Mouse (Mus musculus) midbrain, embryonic 15.5 days (tissue): ENCODE data around the gene Glp1r. TPM values are rescaled to one million over a fixed set of nuclear protein-coding genes. Genes with fewer than 3 reads are reported as not detected.

Experiments used
- ATAC-seq: fragments of 200-750 bp; cut with Nextera tagmentation; replicated peaks from 2 replicates; pipeline ENCODE4 v1.8.0; 2017; ENCODE audit warnings: moderate TSS enrichment
- H3K27ac ChIP-seq: fragments of 300-500 bp; sonication (generic); 2 replicates; pipeline ENCODE4 v1.5.1; 2015; ENCODE audit warnings: mild to moderate bottlenecking, inconsistent platforms
- H3K27me3 ChIP-seq: fragments of 300-500 bp; sonication (generic); replicated peaks from 2 replicates; pipeline ENCODE4 v1.6.1; 2015; ENCODE audit warnings: inconsistent platforms
- H3K36me3 ChIP-seq: fragments of 300-500 bp; sonication (generic); replicated peaks from 2 replicates; pipeline ENCODE4 v1.6.1; 2015; ENCODE audit warnings: inconsistent platforms
- H3K4me1 ChIP-seq: fragments of 300-500 bp; sonication (generic); 2 replicates; pipeline ENCODE4 v1.6.1; 2015; ENCODE audit warnings: inconsistent platforms
- H3K4me2 ChIP-seq: fragments of 300-500 bp; sonication (generic); 2 replicates; pipeline ENCODE4 v1.6.1; 2015; ENCODE audit warnings: inconsistent platforms, mild to moderate bottlenecking, moderate library complexity
- H3K4me3 ChIP-seq: fragments of 300-500 bp; sonication (generic); 2 replicates; pipeline ENCODE4 v1.5.1; 2015; ENCODE audit warnings: mild to moderate bottlenecking, inconsistent platforms
- H3K9ac ChIP-seq: fragments of 300-500 bp; sonication (generic); 2 replicates; pipeline ENCODE4 v1.6.1; 2015; ENCODE audit warnings: mild to moderate bottlenecking, inconsistent platforms
- H3K9me3 ChIP-seq: fragments of 300-500 bp; sonication (generic); 2 replicates; pipeline ENCODE4 v1.6.1; 2016; ENCODE audit warnings: inconsistent platforms
- WGBS: fragments of 180-500 bp; shearing (Covaris S2); methylation state at CpG from one replicate; pipeline ENCODE4 v1.1.7; 2015; ENCODE audit warnings: mixed read lengths; 5-methylcytosine and 5-hydroxymethylcytosine counted together
- microRNA-seq: library from miRNA; unstranded; fragments of <30 nt; microRNA quantifications from one replicate; pipeline ENCODE4, GENCODE M21; 2016
- polyA plus RNA-seq: library from polyadenylated mRNA; unstranded; fragments of >200 nt; fragmentation: Nextera tagmentation; extraction: Ambion mirVana; gene quantifications from 2 replicates; pipeline ENCODE4 v1.2.1, GENCODE M21; 2015

Glp1r gene
- polyA plus RNA-seq, 1 experiment from 2014 or later = 0.71 TPM

GRCm38 (mm10) chr17:30977290-30977689 lies 75.7 kb downstream of the Glp1r start:
- no peak overlapping the region for H3K9ac ChIP-seq
- no peaks in the 10 kb centered on the region for H3K36me3 ChIP-seq
- H3K4me2 ChIP-seq = no peak overlapping the region
- no peaks in the 10 kb centered on the region for H3K27me3 ChIP-seq
- ATAC-seq = no peak
- no peak overlapping the region for H3K4me3 ChIP-seq
- WGBS = 50% methylated on average over 2 of the region's 2 CpGs
- H3K27ac ChIP-seq = no peak overlapping the region
- H3K4me1 ChIP-seq = no peaks in the 10 kb centered on the region
- no peaks in the 10 kb centered on the region for H3K9me3 ChIP-seq

- Histone ChIP-seq H3K36me3 (no peaks in the 10 kb centered on the region), H3K4me3 (no peak overlapping the region), H3K9ac (no peak overlapping the region), H3K9me3 (no peaks in the 10 kb centered on the region), H3K4me1 (no peaks in the 10 kb centered on the region), H3K27ac (no peak overlapping the region), H3K4me2 (no peak overlapping the region), H3K27me3 (no peaks in the 10 kb centered on the region)
- 83% methylated on average over 10 of the region's 10 CpGs for WGBS
- ATAC-seq = no peak
Measured at GRCm38 (mm10) chr17:30978556-30978955, 76.9 kb downstream of the Glp1r start.

- no peaks in the 10 kb centered on the region for H3K4me1 ChIP-seq
- 82% methylated on average over 4 of the region's 4 CpGs for WGBS
- no peak overlapping the region for H3K4me2 ChIP-seq
- no peak overlapping the region for H3K9ac ChIP-seq
- no peaks in the 10 kb centered on the region for H3K27me3 ChIP-seq
- no peak overlapping the region for H3K27ac ChIP-seq
- H3K36me3 ChIP-seq = no peaks in the 10 kb centered on the region
- no peaks in the 10 kb centered on the region for H3K9me3 ChIP-seq
- no peak overlapping the region for H3K4me3 ChIP-seq
- ATAC-seq = no peak
Measured at GRCm38 (mm10) chr17:30983521-30983920, 81.9 kb downstream of the Glp1r start.

GRCm38 (mm10) chr17:30990254-30990653 lies 88.6 kb downstream of the Glp1r start:
- Histone ChIP-seq H3K4me2 (no peak overlapping the region), H3K9ac (no peak overlapping the region), H3K27ac (no peak overlapping the region), H3K4me1 (no peaks in the 10 kb centered on the region), H3K4me3 (no peak overlapping the region), H3K36me3 (no peaks in the 10 kb centered on the region), H3K27me3 (no peaks in the 10 kb centered on the region), H3K9me3 (no peaks in the 10 kb centered on the region)
- ATAC-seq = no peak
- WGBS = 77% methylated on average over 10 of the region's 10 CpGs

Small RNA genes lying within 50 kb of the gene (microRNA-seq; reads per million reads assigned to microRNA genes)
- gene Gm24026 = not detected

Other genes with a start within 250 kb of the Glp1r start
- gene Umodl1, start 52.8 kb downstream of the Glp1r start, polyA plus RNA-seq = 0.04 TPM in 1 of 2 replicates, not detected in the other
- gene Abcg1, start 155.9 kb downstream of the Glp1r start, polyA plus RNA-seq = 22.6 and 23.8 TPM in 2 replicates
- 0.40 and 1.4 TPM in 2 replicates for gene Tff3, start 227.8 kb downstream of the Glp1r start, polyA plus RNA-seq
- gene Tff2, start 242.5 kb downstream of the Glp1r start, polyA plus RNA-seq = not detected in 2 replicates